Mouse (Mus musculus): ENCODE measurements around the gene Pcmt1.

GRCm38 (mm10) chr10:7725751-7726500 is 45.0 kb upstream of the Pcmt1 start, which contains the start of gene Katna1:
- TF ChIP-seq POLR2A (IDR thresholded peaks at IDR 0.05; ENCODE audit: insufficient read depth, low read depth, low read length) (peak; percentile 74; the same call in 1 of the 2 replicates), CTCF (IDR thresholded peaks at IDR 0.05; ENCODE audit: insufficient read depth, low read depth, low read length) (no peak)
